Mouse (Mus musculus) myocyte (in vitro differentiated cells): ENCODE results near the gene Rlf. TPM values are rescaled to one million over a fixed set of nuclear protein-coding genes. Genes with fewer than 3 reads are reported as not detected.
A peak's percentile ranks its signal among the peaks of the same experiment; 100 is the strongest.

Source experiments
- H3K27me3 ChIP-seq: one replicate; pipeline ENCODE4 v1.6.1; 2011; ENCODE audit not compliant: control insufficient read depth, insufficient read depth, insufficient read length
- H3K36me3 ChIP-seq: one replicate; pipeline ENCODE4 v1.6.1; 2011; ENCODE audit not compliant: control insufficient read depth, insufficient read depth
- H3K4me2 ChIP-seq: one replicate; pipeline ENCODE4 v1.6.1; 2011; ENCODE audit warnings: low read depth, control low read depth
- H3K4me3 ChIP-seq: one replicate; pipeline ENCODE4 v1.5.1; 2011; ENCODE audit warnings: mild to moderate bottlenecking, control low read depth, moderate library complexity
- H3K79me2 ChIP-seq: one replicate; pipeline ENCODE4 v1.6.1; 2011; ENCODE audit not compliant: control insufficient read depth, insufficient read depth
- H3ac ChIP-seq: one replicate; pipeline ENCODE4 v1.6.1; 2011; ENCODE audit not compliant: control insufficient read depth, insufficient read length
- CEBPB ChIP-seq: IDR thresholded peaks from 2 replicates; pipeline ENCODE4 v1.6.1; 2011; ENCODE audit warnings: mild to moderate bottlenecking, moderate library complexity; ENCODE audit not compliant: poor library complexity, insufficient read depth, severe bottlenecking
- E2F4 ChIP-seq: IDR thresholded peaks from one replicate; pipeline ENCODE4 v1.6.1; 2011; ENCODE audit warnings: mild to moderate bottlenecking, control low read depth, moderate library complexity; ENCODE audit not compliant: insufficient read depth
- MAX ChIP-seq: IDR thresholded peaks from one replicate; pipeline ENCODE4 v1.6.1; 2011; ENCODE audit warnings: low read depth, mild to moderate bottlenecking, control low read depth
- MYOD1 ChIP-seq, 3 experiments: IDR thresholded peaks; one replicate each; pipeline ENCODE4 v1.6.1; 2011; ENCODE audit warnings: control low read depth in 2 of 3, low read depth in 2 of 3, mild to moderate bottlenecking in 2 of 3, moderate library complexity in 1 of 3; ENCODE audit not compliant: insufficient read length in 2 of 3, control insufficient read depth in 1 of 3
- MYOG ChIP-seq, 3 experiments: IDR thresholded peaks; one replicate each; pipeline ENCODE4 v1.6.1; 2011; ENCODE audit warnings: control low read depth in 2 of 3, low read depth in 2 of 3, mild to moderate bottlenecking in 2 of 3; ENCODE audit not compliant: insufficient read length in 2 of 3, control insufficient read depth in 1 of 3, insufficient read depth in 1 of 3
- POLR2A ChIP-seq: IDR thresholded peaks from one replicate; pipeline ENCODE4 v1.6.1; 2011; ENCODE audit warnings: low read depth, mild to moderate bottlenecking, control low read depth, moderate library complexity; ENCODE audit not compliant: insufficient read length
- POLR2AphosphoS2 ChIP-seq: IDR thresholded peaks from one replicate; pipeline ENCODE4 v1.6.1; 2011; ENCODE audit warnings: low read depth, control low read depth; ENCODE audit not compliant: insufficient read length
- REST ChIP-seq: IDR thresholded peaks from one replicate; pipeline ENCODE4 v1.6.1; 2011; ENCODE audit warnings: mild to moderate bottlenecking, control low read depth, moderate library complexity; ENCODE audit not compliant: insufficient read depth, insufficient read length
- SRF ChIP-seq: IDR thresholded peaks from one replicate; pipeline ENCODE4 v1.6.1; 2011; ENCODE audit warnings: low read depth; ENCODE audit not compliant: control insufficient read depth, insufficient read length
- TCF12 ChIP-seq: IDR thresholded peaks from one replicate; pipeline ENCODE4 v1.6.1; 2011; ENCODE audit warnings: mild to moderate bottlenecking, control low read depth; ENCODE audit not compliant: poor library complexity, insufficient read depth, severe bottlenecking
- TCF3 ChIP-seq: IDR thresholded peaks from one replicate; pipeline ENCODE4 v1.6.1; 2011; ENCODE audit warnings: low read depth, control low read depth; ENCODE audit not compliant: insufficient read length
- USF1 ChIP-seq: IDR thresholded peaks from one replicate; pipeline ENCODE4 v1.6.1; 2011; ENCODE audit warnings: low read depth, mild to moderate bottlenecking, control low read depth, moderate library complexity
- polyA plus RNA-seq: library from polyadenylated mRNA; unstranded; fragments of >200 nt; fragmentation: generic; extraction: Trizol; gene quantifications from one replicate; pipeline ENCODE4 v1.2.1, GENCODE M21; 2012; ENCODE audit warnings: missing spikeins

Rlf gene
- 5.2 TPM for polyA plus RNA-seq

DNA sequence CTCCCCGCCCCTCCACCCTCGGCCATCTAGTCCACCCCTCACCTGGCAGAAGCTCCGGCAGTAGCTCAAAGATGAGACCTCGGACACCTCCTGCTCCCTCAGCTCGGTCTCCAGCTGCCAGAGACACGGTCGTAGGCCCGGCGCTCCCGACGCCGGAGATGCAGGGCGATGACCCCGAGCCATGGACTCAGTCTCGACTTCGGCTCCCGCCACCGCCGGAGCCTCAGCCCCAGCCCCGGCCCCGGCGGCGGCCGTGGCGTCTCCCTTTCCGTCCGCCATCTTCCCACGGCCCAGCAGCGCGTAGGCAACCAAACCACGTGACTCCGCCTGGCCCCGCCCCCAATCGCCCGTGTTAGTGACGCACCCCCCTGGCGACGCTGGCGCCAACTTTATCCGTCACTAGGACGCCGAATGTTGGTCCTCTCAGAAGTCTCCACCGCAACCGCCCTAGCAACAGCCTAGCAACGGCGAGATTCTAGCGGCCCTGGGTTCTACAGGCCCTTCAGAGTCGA, at the start of gene Rlf:
Gene Rlf (minus strand): TSS at position 292 of the 512 bp plus-strand sequence.
- Histone ChIP-seq H3K4me3 (peak within 1 kb of the TSS; percentile 94), H3ac (peak within 1 kb of the TSS; percentile 78), H3K4me2 (peak within 1 kb of the TSS; percentile 89)

DNA sequence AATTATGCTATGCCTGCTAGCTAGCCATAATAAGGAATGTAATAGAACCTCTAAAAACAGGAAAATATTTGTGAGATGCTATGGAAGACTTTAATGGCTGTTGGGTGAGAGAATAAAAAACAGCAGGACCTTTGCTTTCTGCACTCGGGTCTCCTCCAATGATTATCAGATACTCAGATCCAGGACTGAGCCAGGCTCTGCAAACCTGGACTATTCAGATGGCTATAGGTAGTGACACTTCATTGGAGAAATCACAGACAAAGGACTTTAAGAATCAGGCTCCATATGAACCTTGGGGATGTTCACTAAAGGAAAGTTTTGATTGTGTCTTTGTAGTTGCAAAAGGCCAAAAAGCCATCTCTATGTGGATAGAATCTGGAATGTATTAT, 26.7 kb upstream of the Rlf start:
- TF ChIP-seq USF1: no peak
- TF ChIP-seq TCF3: no peak
- TF ChIP-seq E2F4: no peak
- no peak for TF ChIP-seq MAX
- no peak for TF ChIP-seq REST
- no peak for TF ChIP-seq POLR2A
- TF ChIP-seq SRF: no peak
- no peak for TF ChIP-seq POLR2AphosphoS2
- TF ChIP-seq MYOG (IDR thresholded peaks at IDR 0.05; ENCODE audit: control insufficient read depth in 1 of 3, insufficient read depth in 1 of 3, insufficient read length in 2 of 3, low read depth in 2 of 3): no peak
- no peak for TF ChIP-seq MYOD1 (IDR thresholded peaks at IDR 0.05; ENCODE audit: control insufficient read depth in 1 of 3, insufficient read length in 2 of 3, low read depth in 2 of 3)
- no peak overlapping the region for H3K4me3 ChIP-seq

More for the DNA sequence above, at the start of gene Rlf:
- TF ChIP-seq CEBPB (no peak), MYOG (IDR thresholded peaks at IDR 0.05; ENCODE audit: control insufficient read depth in 1 of 3, insufficient read depth in 1 of 3, insufficient read length in 2 of 3, low read depth in 2 of 3) (peak in 1 of 3 experiments; percentile 27), SRF (peak; percentile 90), POLR2A (peak; percentile 80), E2F4 (no peak), REST (no peak), POLR2AphosphoS2 (peak; percentile 80), USF1 (peak; percentile 79), MAX (no peak), MYOD1 (IDR thresholded peaks at IDR 0.05; ENCODE audit: control insufficient read depth in 1 of 3, insufficient read length in 2 of 3, low read depth in 2 of 3) (peak in 1 of 3 experiments; percentile 2), TCF12 (no peak), TCF3 (no peak)
- H3K79me2 ChIP-seq: peaks cover 50% of the 10 kb centered on the region
- peaks cover 5% of the 10 kb centered on the region for H3K27me3 ChIP-seq
- H3K36me3 ChIP-seq: no peaks in the 10 kb centered on the region

GRCm38 (mm10) chr4:121240637-121241611, 26.0 kb upstream of the Rlf start:
- H3ac ChIP-seq: no peak overlapping the region
- TF ChIP-seq POLR2AphosphoS2: no peak
- TF ChIP-seq E2F4: no peak
- TF ChIP-seq USF1: no peak
- TF ChIP-seq POLR2A: no peak
- TF ChIP-seq TCF12: no peak
- TF ChIP-seq MYOD1 (IDR thresholded peaks at IDR 0.05; ENCODE audit: control insufficient read depth in 1 of 3, insufficient read length in 2 of 3, low read depth in 2 of 3): no peak
- TF ChIP-seq TCF3: no peak
- no peak for TF ChIP-seq REST
- no peak for TF ChIP-seq MAX
- no peak for TF ChIP-seq MYOG (IDR thresholded peaks at IDR 0.05; ENCODE audit: control insufficient read depth in 1 of 3, insufficient read depth in 1 of 3, insufficient read length in 2 of 3, low read depth in 2 of 3)
- no peak for TF ChIP-seq SRF
- H3K79me2 ChIP-seq: no peaks in the 10 kb centered on the region
- peaks cover 8% of the 10 kb centered on the region for H3K27me3 ChIP-seq
- H3K4me2 ChIP-seq: peak overlapping the region; percentile 44
- no peak overlapping the region for H3K4me3 ChIP-seq
- H3K36me3 ChIP-seq: no peaks in the 10 kb centered on the region

More for the DNA sequence above, 26.7 kb upstream of the Rlf start:
- H3K36me3 ChIP-seq: no peaks in the 10 kb centered on the region
- H3ac ChIP-seq: no peak overlapping the region
- H3K4me2 ChIP-seq: no peak overlapping the region
- H3K27me3 ChIP-seq: peaks cover 8% of the 10 kb centered on the region
- H3K79me2 ChIP-seq: no peaks in the 10 kb centered on the region

- Histone ChIP-seq H3K36me3 (no peaks in the 10 kb centered on the region), H3ac (no peak overlapping the region), H3K79me2 (no peaks in the 10 kb centered on the region), H3K4me3 (no peak overlapping the region), H3K27me3 (peaks cover 8% of the 10 kb centered on the region), H3K4me2 (no peak overlapping the region)
- TF ChIP-seq MYOG (IDR thresholded peaks at IDR 0.05; ENCODE audit: control insufficient read depth in 1 of 3, insufficient read depth in 1 of 3, insufficient read length in 2 of 3, low read depth in 2 of 3) (no peak), TCF3 (no peak), SRF (peak; percentile 13), MYOD1 (IDR thresholded peaks at IDR 0.05; ENCODE audit: control insufficient read depth in 1 of 3, insufficient read length in 2 of 3, low read depth in 2 of 3) (no peak)
Measured at GRCm38 (mm10) chr4:121239878-121240277, 25.0 kb upstream of the Rlf start.
